Mouse (Mus musculus) hindbrain, postnatal 0 days (tissue): ENCODE measurements around the gene Ncor2. TPM values are rescaled to one million over a fixed set of nuclear protein-coding genes. Genes with fewer than 3 reads are reported as not detected.
A peak's percentile ranks its signal among the peaks of the same experiment; 100 is the strongest.

Source experiments
- ATAC-seq: fragments of 200-750 bp; cut with Nextera tagmentation; 2 replicates; pipeline ENCODE4 v1.8.0; 2017; ENCODE audit warnings: mild to moderate bottlenecking, moderate TSS enrichment, moderate library complexity
- DNase-seq: peaks from one replicate; pipeline ENCODE4 v3.0.0-alpha.2; 2015; ENCODE audit warnings: low spot score
- H3K27ac ChIP-seq: fragments of 300-500 bp; sonication (generic); 2 replicates; pipeline ENCODE4 v1.5.1; 2014; ENCODE audit warnings: mild to moderate bottlenecking
- H3K27me3 ChIP-seq: fragments of 300-500 bp; sonication (generic); 2 replicates; pipeline ENCODE4 v1.6.1; 2014; ENCODE audit warnings: low read length, mixed read lengths; ENCODE audit not compliant: insufficient read depth
- H3K36me3 ChIP-seq: fragments of 300-500 bp; sonication (generic); 2 replicates; pipeline ENCODE4 v1.6.1; 2014; ENCODE audit warnings: low read length, mixed read lengths; ENCODE audit not compliant: insufficient read depth
- H3K4me1 ChIP-seq: fragments of 300-500 bp; sonication (generic); 2 replicates; pipeline ENCODE4 v1.6.1; 2014; ENCODE audit warnings: antibody characterized with exemption, low read length, mixed read lengths; ENCODE audit not compliant: insufficient read depth
- H3K4me2 ChIP-seq: fragments of 300-500 bp; sonication (generic); 2 replicates; pipeline ENCODE4 v1.6.1; 2014; ENCODE audit warnings: low read depth, mild to moderate bottlenecking, low read length, moderate library complexity, mixed read lengths
- H3K4me3 ChIP-seq: fragments of 300-500 bp; sonication (generic); 2 replicates; pipeline ENCODE4 v1.5.1; 2014; ENCODE audit warnings: low read length
- H3K9ac ChIP-seq: fragments of 300-500 bp; sonication (generic); replicated peaks from 2 replicates; pipeline ENCODE4 v1.6.1; 2014; ENCODE audit warnings: mild to moderate bottlenecking, low read length, moderate library complexity, mixed read lengths
- H3K9me3 ChIP-seq: fragments of 300-500 bp; sonication (generic); 2 replicates; pipeline ENCODE4 v1.6.1; 2016; ENCODE audit warnings: low read length, mixed read lengths
- CTCF ChIP-seq: IDR thresholded peaks from 2 replicates; pipeline ENCODE4 v1.5.1; 2016; ENCODE audit warnings: antibody characterized with exemption, control low read depth, low read depth
- WGBS: fragments of 180-500 bp; shearing (Covaris S2); extraction: QIAGEN DNeasy Blood & Tissue Kit; methylation state at CpG from one replicate; pipeline ENCODE4 v1.1.7; 2014; 5-methylcytosine and 5-hydroxymethylcytosine counted together
- polyA plus RNA-seq: library from polyadenylated mRNA; unstranded; fragments of >200 nt; fragmentation: Nextera tagmentation; extraction: Ambion mirVana; gene quantifications from 2 replicates; pipeline ENCODE4 v1.2.1, GENCODE M21; 2015
- total RNA-seq: library from RNA; depleted of rRNA; stranded (reverse); fragments of >200 nt; gene quantifications from 2 replicates; pipeline ENCODE4 v1.2.3, GENCODE M21; 2014

The Ncor2 gene
- total and polyA plus RNA-seq, 2 experiments from 2014 or later = 22.7 to 35.4 TPM

GRCm38 (mm10) chr5:125043448-125043847, 135.6 kb downstream of the Ncor2 start:
- no peak for TF ChIP-seq CTCF
- H3K36me3 ChIP-seq = peaks cover 39% of the 10 kb centered on the region
- no peak overlapping the region for H3K4me2 ChIP-seq
- H3K9ac ChIP-seq = 0 out of 2 replicates have a peak overlapping the region, but pooled peaks have one; percentile 3
- 0 out of 2 replicates have a peak overlapping the region, but pooled peaks have one; percentile 20 for H3K27ac ChIP-seq
- no peaks in the 10 kb centered on the region; the same call in 1 of the 2 replicates for H3K4me1 ChIP-seq
- no peaks in the 10 kb centered on the region for H3K9me3 ChIP-seq
- ATAC-seq (0 out of 2 replicates have a peak, but pooled peaks have one; percentile 21), DNase-seq (no peak)
- H3K27me3 ChIP-seq = no peaks in the 10 kb centered on the region
- 50% methylated on average over 6 of the region's 6 CpGs for WGBS
- no peak overlapping the region for H3K4me3 ChIP-seq

- ATAC-seq (no peak), DNase-seq (no peak)
- no peak for TF ChIP-seq CTCF
- peaks cover 37% of the 10 kb centered on the region for H3K36me3 ChIP-seq
- H3K4me3 ChIP-seq = no peak overlapping the region
- no peak overlapping the region for H3K4me2 ChIP-seq
- no peaks in the 10 kb centered on the region for H3K27me3 ChIP-seq
- 77% methylated on average over 9 of the region's 9 CpGs for WGBS
- H3K4me1 ChIP-seq = no peaks in the 10 kb centered on the region; the same call in 1 of the 2 replicates
- H3K9me3 ChIP-seq = no peaks in the 10 kb centered on the region
- no peak overlapping the region for H3K9ac ChIP-seq
- H3K27ac ChIP-seq = no peak overlapping the region
Observed at GRCm38 (mm10) chr5:125041578-125041977, 137.4 kb downstream of the Ncor2 start.

GRCm38 (mm10) chr5:125040128-125040584, 138.9 kb downstream of the Ncor2 start:
- no peak overlapping the region for H3K4me2 ChIP-seq
- no peak for ATAC-seq
- H3K27me3 ChIP-seq = no peaks in the 10 kb centered on the region
- H3K4me3 ChIP-seq = no peak overlapping the region
- H3K4me1 ChIP-seq = no peaks in the 10 kb centered on the region; the same call in 1 of the 2 replicates
- no peak for TF ChIP-seq CTCF
- no peaks in the 10 kb centered on the region for H3K9me3 ChIP-seq
- H3K36me3 ChIP-seq = peaks cover 41% of the 10 kb centered on the region
- DNase-seq = peak; percentile 56
- WGBS = 43% methylated on average over 5 of the region's 5 CpGs
- H3K9ac ChIP-seq = no peak overlapping the region
- H3K27ac ChIP-seq = peak overlapping the region; percentile 21; the same call in 1 of the 2 replicates

GRCm38 (mm10) chr5:125039377-125040027, 139.5 kb downstream of the Ncor2 start:
- H3K9me3 ChIP-seq = no peaks in the 10 kb centered on the region
- no peak overlapping the region for H3K9ac ChIP-seq
- 81% methylated on average over 8 of the region's 8 CpGs for WGBS
- H3K27me3 ChIP-seq = no peaks in the 10 kb centered on the region
- ATAC-seq (peak; percentile 22; the same call in 1 of the 2 replicates), DNase-seq (no peak)
- H3K4me1 ChIP-seq = no peaks in the 10 kb centered on the region; the same call in 1 of the 2 replicates
- H3K36me3 ChIP-seq = peaks cover 43% of the 10 kb centered on the region
- H3K27ac ChIP-seq = peak overlapping the region; percentile 21; the same call in 1 of the 2 replicates
- TF ChIP-seq CTCF = no peak
- no peak overlapping the region for H3K4me2 ChIP-seq
- no peak overlapping the region for H3K4me3 ChIP-seq

- WGBS = 81% methylated on average over 8 of the region's 8 CpGs
Observed at GRCm38 (mm10) chr5:125036483-125036882, 142.5 kb downstream of the Ncor2 start.

GRCm38 (mm10) chr5:125028911-125029310, 150.1 kb downstream of the Ncor2 start:
- H3K9ac ChIP-seq = no peak overlapping the region
- no peak overlapping the region for H3K27ac ChIP-seq
- ATAC-seq (no peak), DNase-seq (no peak)
- peaks cover 93% of the 10 kb centered on the region for H3K36me3 ChIP-seq
- no peaks in the 10 kb centered on the region for H3K9me3 ChIP-seq
- H3K4me3 ChIP-seq = no peak overlapping the region
- no peak overlapping the region for H3K4me2 ChIP-seq
- WGBS = 97% methylated on average over 18 of the region's 20 CpGs
- H3K27me3 ChIP-seq = no peaks in the 10 kb centered on the region
- TF ChIP-seq CTCF = no peak
- no peaks in the 10 kb centered on the region for H3K4me1 ChIP-seq

More at GRCm38 (mm10) chr5:125036483-125036882, 142.5 kb downstream of the Ncor2 start:
- no peak for DNase-seq
- Histone ChIP-seq H3K9ac (no peak overlapping the region), H3K4me3 (no peak overlapping the region), H3K36me3 (peaks cover 63% of the 10 kb centered on the region), H3K4me2 (no peak overlapping the region), H3K27ac (no peak overlapping the region), H3K9me3 (no peaks in the 10 kb centered on the region), H3K4me1 (no peaks in the 10 kb centered on the region; the same call in 1 of the 2 replicates), H3K27me3 (no peaks in the 10 kb centered on the region)
- no peak for ATAC-seq
- TF ChIP-seq CTCF = no peak

- no peak overlapping the region for H3K4me3 ChIP-seq
- no peak overlapping the region for H3K4me2 ChIP-seq
- WGBS = 85% methylated on average over 15 of the region's 15 CpGs
- H3K9me3 ChIP-seq = no peaks in the 10 kb centered on the region
- ATAC-seq = peak; percentile 3; the same call in 1 of the 2 replicates
- peaks cover 95% of the 10 kb centered on the region for H3K36me3 ChIP-seq
- no peak for DNase-seq
- no peak for TF ChIP-seq CTCF
- H3K27me3 ChIP-seq = no peaks in the 10 kb centered on the region
- no peaks in the 10 kb centered on the region for H3K4me1 ChIP-seq
- no peak overlapping the region for H3K27ac ChIP-seq
- no peak overlapping the region for H3K9ac ChIP-seq
Observed at GRCm38 (mm10) chr5:125028371-125028770, 150.6 kb downstream of the Ncor2 start.
